Mouse (Mus musculus) frontal cortex, postnatal 10 days (tissue): ENCODE measurements at regions not wholly inside any gene's neighbourhood (a gene's known extent, or its start where the extent isn't known, plus 50 kb on each side); places are given as distances from the start of the nearest gene placed in this dataset.

Experiments
- DNase-seq, 2 experiments: peaks; one replicate each; pipeline ENCODE4 v3.0.0; 2022; ENCODE audit warnings: low spot score in 2 of 2, mixed read lengths in 1 of 2

GRCm38 (mm10) chr6:147832521-147832920 lies 214.5 kb upstream of the Far2 start:
- no peak for DNase-seq

- DNase-seq, result no peak
Measured at GRCm38 (mm10) chr6:147833501-147833900, 213.6 kb upstream of the Far2 start.

GRCm38 (mm10) chr6:147838846-147839245 lies 208.2 kb upstream of the Far2 start:
- no peak for DNase-seq

- no peak for DNase-seq
Measured at GRCm38 (mm10) chr6:147849988-147850387, 197.1 kb upstream of the Far2 start.

- no peak for DNase-seq
Measured at GRCm38 (mm10) chr6:147861116-147861515, 185.9 kb upstream of the Far2 start.

GRCm38 (mm10) chr6:147871033-147871432 lies 176.0 kb upstream of the Far2 start:
- DNase-seq, result no peak

- no peak for DNase-seq
Measured at GRCm38 (mm10) chr6:147873173-147873572, 173.9 kb upstream of the Far2 start.

- DNase-seq, result no peak
Measured at GRCm38 (mm10) chr6:147878485-147878884, 168.6 kb upstream of the Far2 start.

- DNase-seq, result no peak
Measured at GRCm38 (mm10) chr6:147885902-147886301, 161.2 kb upstream of the Far2 start.

- DNase-seq, result no peak
Measured at GRCm38 (mm10) chr6:147919697-147920096, 127.4 kb upstream of the Far2 start.

- no peak for DNase-seq
Measured at GRCm38 (mm10) chr6:147921091-147921490, 126.0 kb upstream of the Far2 start.

GRCm38 (mm10) chr6:147922506-147922905 lies 124.6 kb upstream of the Far2 start:
- DNase-seq, result no peak

- DNase-seq, result no peak
Measured at GRCm38 (mm10) chr6:147923246-147923645, 123.8 kb upstream of the Far2 start.

GRCm38 (mm10) chr6:147928951-147929350 lies 118.1 kb upstream of the Far2 start:
- no peak for DNase-seq

GRCm38 (mm10) chr6:147944020-147944419 lies 103.0 kb upstream of the Far2 start:
- no peak for DNase-seq

GRCm38 (mm10) chr6:147944940-147945676 lies 102.0 kb upstream of the Far2 start:
- DNase-seq, result no peak

GRCm38 (mm10) chr6:147947997-147948396 lies 99.1 kb upstream of the Far2 start:
- peak in 1 of 2 experiments; percentile 15 for DNase-seq

- DNase-seq, result no peak
Measured at GRCm38 (mm10) chr6:147951642-147952041, 95.4 kb upstream of the Far2 start.

- DNase-seq, result no peak
Measured at GRCm38 (mm10) chr6:147953058-147953679, 93.9 kb upstream of the Far2 start.

- DNase-seq, result no peak
Measured at GRCm38 (mm10) chr6:147953753-147954152, 93.3 kb upstream of the Far2 start.

- DNase-seq, result no peak
Measured at GRCm38 (mm10) chr6:147954253-147954652, 92.8 kb upstream of the Far2 start.

GRCm38 (mm10) chr6:147954967-147955830 lies 91.9 kb upstream of the Far2 start:
- no peak for DNase-seq
